Mouse (Mus musculus) cerebellum, adult 9-10 months (tissue): ENCODE measurements at regions not wholly inside any gene's neighbourhood (a gene's known extent, or its start where the extent isn't known, plus 50 kb on each side); places are given as distances from the start of the nearest gene placed in this dataset.
"Not testable (repeated sequence)": the region's sequence is repeated elsewhere in the genome, so short reads cannot be mapped to it uniquely, and the experiment has no call there.

Experiments used
- DNase-seq: peaks from one replicate; pipeline ENCODE4 v3.0.0; 2022

DNA sequence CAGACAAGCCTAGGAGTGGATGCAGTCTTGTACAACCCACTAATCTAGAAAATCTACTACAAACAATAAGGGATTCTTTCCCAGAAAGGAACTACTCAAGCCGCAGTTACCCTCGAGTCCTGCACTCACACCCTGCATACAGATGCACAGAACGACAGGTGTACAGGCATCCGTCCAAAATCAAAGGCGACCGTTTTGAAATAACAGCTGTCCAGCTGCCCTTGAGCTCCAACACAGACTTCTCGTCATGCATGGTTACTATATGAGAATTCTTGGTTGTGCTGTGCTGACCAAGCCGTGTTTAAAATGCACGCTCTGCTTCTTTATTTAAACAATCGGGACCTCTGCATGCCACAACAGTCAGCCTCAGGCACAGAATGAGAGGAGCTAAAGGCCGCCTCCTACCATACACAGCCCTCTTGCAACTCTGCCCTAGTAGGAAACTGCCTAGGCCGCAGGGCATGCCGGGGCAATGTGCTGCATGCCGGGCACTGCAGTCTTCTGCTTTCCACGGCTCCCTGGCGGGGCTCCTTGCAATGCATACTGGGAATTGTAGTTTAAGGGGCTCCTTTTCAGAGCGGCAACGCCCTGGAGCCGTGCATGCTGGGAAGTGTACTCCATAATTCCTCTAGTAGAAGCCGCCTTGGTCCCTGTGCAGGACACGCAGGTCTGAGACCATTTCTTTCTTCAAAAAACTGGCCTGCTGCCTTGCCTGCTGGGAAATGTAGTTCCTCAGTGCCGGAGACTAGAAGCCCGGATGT, 237.4 kb upstream of the Myt1l start:
- peak; percentile 100 for DNase-seq

DNA sequence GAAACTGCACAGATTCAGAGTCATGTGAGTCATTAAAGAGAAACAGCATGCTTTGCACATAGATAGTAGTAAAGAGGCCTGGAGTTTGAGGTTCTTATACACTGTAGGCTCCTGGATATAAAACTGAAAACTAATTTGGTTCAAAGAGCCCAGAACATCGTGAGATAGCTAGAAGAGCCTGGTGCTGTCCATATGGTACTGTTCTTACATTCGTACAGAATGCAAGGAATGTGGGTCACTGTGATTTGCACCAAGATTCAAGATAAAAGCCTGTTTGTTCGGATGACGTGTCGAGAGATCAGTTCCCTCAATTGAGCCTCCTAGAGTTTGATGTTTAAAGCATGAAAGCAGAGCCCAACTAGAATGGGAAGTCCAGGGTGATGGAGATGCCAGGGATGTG, 230.2 kb upstream of the Myt1l start:
- DNase-seq, result no peak

DNA sequence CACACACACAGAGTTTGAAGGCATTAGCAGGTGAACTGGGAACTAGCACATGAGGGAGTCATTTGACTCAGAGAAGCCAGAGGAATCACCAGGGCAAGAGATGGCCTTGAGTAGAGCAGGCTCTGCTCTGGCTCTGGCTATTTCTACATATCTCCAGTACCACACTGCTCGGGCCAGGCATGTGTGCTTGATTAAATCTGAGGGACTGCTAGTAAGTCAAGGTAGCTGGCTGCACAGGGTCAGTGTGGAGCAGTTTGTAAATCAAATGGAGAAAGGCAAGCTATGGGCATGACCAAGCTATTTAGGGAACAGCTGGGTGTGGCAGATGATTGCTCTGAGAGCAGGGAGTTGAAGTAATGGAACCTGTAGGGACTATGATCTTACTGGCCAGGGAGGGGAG, 212.5 kb upstream of the Myt1l start:
- DNase-seq, result no peak

DNA sequence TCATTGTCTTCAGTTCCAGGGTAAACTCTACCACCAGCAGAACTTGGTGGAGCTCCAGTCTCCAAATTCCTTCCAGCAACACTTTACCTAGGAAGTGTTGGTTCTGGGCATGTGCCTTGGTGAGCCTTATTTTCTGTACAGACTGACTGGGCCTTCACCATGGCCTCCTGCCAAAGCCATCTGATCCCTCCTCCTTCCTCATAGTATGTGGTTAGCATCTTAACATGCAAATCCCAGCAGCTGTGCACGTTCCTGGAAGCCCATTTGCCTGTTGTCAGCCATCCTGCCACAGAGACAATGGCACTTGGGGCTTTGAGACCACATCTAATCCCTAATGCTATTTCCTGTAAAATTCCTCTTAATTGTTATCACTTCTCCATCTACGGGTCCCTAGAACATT, 206.7 kb upstream of the Myt1l start:
- DNase-seq, result no peak

DNA sequence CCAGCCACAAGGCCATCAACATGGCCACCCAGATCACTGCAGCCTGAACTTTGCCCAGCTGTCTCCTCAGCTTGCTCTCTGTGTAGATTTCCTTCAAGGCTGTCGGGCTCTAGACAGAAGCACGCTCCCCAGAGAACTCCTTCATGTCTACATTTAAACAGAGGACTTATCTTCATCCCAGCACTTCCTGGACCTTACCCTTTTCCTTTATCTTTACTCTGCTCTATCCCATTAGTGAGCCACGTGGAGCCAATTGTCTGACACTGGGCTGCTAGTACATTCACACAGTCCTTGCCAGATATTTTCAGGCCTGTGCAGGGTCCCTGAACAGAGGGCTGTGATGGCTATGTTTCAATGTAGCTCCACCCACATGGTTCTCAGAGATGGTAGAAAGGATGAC, 204.7 kb upstream of the Myt1l start:
- DNase-seq, result no peak

DNA sequence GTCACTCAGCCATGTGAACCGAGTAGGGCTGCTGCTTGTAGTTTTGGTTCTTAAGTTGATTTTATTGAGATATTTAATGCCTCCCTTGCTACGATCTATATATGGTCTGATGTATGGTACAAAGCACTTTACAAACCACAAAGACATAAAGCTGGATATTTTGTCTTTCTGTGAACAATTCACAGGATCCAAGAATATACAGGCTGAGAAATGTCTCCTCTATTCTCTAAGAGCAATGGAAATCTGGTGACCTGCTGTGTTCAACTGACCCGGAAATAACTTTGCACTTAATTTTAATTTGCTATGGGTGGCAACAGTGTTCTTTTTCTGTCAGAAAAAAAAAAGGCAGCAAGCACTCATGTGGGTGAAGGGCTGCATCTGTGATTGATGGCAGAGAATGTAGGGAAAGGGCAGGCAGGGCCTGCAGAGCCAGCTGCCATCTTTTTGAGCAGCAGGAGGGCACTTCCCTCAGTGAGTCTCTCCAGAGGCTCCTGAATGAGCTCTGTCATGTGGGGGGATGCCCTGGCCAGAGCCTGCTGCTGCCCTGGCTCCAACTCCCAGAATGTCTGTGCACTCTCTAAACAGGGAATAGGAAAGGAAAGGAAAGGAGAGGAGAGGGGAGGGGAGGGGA, 192.2 kb upstream of the Myt1l start:
- no peak for DNase-seq

DNA sequence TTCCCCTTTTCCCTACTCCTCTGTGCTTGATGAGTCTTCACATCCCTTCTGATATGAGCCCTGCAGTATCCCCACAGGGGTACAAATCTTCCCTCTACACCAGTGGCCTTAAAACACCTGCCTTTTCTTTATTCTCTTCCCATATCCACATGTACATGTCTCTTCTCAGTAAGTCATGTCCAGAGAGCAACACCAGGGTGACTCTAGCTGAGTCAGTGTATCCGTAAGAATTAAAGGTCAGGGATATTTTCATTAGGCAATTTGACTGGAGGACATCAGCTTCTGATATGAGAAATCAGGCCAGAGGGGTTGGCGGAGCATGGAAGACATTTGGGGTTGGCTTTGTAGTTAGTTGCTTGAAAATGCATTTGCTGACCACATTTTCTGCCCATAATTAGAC, 190.8 kb upstream of the Myt1l start:
- no peak for DNase-seq

DNA sequence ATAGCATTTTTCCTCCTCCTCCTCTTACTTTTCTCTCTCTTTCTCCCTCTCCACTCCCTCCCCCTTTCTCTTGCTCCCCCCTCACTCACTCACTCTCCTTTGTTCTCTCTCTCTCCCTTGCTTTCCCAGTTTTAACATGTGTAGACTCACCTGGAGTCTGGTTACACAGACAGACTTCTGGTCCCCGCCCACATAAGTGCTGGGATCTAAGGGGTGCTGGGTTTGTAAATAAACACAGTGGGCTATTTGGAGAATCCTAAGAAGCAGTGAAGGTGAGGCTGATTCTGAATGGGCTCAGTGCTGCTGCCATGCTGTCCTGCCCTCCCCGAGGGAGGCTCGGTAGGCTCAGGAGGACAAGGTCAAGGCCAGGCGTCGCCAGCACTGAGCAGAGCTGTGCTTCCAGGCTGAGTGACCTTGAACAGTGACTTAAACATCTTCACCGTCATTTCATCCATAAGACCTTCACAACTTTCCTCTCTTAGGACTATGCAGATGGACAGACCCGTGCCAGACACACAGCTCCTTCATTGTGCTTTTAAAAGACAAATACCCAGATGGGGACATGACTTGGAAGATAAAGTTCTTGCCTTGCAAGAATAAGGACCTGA, 186.7 kb upstream of the Myt1l start:
- DNase-seq, result no peak

DNA sequence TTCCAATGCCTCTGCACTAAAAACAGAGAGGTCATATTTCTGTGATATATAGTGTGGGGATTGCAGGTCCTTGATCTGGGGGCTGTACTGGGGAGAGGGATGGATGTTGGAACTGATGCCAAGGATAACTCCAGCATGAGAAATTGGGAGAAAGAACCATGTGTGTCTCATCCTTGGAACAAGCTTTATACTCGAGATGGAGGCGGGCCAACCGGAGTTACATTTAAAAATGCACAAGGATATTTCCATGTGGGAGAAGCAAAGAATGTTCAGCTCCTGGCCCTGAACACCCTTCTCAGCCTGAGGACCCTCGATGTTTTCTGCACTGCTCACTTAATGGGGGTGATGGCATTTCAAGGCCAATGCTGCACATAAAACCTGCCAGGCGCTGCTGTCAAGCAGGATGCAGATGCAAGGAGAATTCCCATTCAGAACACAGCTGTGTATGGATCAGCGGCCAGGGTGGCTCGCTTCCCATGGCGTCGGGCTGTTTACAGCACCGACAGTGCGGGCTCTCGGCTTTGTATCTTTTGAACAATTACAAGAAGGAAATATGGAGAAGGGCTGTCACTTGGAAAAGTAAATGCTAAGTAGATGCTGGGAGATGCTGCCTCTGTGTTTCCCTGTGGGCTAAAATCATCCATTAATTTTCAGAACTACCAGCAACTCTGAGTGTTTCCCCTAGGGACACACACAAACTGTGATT, 184.9 kb upstream of the Myt1l start:
- no peak for DNase-seq

DNA sequence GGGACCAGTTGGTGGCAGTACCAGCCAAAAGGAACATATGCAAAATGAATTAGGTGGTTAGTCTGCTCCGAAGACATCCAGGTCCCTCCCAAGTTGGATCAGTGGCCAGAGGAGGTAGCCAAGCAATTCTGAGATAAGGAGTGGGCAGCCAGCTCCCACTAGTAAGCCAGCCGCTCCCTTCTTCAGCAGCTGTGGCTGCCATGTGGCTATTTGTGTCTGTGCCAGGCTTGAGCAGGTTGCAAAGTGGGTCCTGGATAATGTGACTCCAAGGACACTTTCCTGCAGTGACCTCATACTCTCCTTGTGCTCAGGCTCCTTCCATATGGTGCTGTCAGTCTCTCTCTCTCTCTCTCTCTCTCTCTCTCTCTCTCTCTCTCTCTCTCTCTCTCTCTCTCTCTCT, 179.5 kb upstream of the Myt1l start:
- peak; percentile 70 for DNase-seq

DNA sequence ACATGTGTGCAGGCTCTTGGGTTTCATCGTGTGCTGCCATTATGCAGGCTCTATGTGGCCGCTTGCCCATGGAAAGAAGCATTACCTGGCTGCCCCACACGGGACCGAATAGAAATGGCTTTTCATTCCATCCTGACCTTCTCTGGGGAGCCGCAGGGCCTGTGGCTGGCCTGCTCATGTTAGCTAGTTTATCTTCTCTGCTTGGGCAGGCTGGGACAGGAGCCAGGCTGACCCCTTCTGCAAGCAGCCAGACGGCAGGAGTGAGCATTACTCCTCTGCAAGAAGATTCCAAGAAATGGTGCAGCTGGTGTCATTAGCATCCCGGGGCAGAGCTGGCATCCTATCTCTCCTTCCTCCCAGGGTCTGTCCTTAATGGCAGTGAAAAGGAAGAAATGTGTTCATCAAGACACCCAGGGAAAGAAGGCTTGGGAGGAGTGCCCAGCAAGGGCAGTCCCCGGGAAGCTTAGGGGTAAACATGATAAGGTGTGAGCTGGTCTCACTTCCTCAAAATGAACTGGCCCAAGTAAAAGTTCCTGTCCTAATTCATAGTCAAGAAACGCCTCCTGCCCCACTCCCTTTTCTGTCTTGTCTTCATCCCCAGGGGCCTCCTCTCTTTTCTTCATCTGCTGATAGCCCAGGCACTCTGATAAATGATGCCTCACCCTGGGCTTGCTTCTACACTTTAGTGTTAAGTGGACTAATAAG, 178.9 kb upstream of the Myt1l start:
- peak; percentile 42 for DNase-seq

DNA sequence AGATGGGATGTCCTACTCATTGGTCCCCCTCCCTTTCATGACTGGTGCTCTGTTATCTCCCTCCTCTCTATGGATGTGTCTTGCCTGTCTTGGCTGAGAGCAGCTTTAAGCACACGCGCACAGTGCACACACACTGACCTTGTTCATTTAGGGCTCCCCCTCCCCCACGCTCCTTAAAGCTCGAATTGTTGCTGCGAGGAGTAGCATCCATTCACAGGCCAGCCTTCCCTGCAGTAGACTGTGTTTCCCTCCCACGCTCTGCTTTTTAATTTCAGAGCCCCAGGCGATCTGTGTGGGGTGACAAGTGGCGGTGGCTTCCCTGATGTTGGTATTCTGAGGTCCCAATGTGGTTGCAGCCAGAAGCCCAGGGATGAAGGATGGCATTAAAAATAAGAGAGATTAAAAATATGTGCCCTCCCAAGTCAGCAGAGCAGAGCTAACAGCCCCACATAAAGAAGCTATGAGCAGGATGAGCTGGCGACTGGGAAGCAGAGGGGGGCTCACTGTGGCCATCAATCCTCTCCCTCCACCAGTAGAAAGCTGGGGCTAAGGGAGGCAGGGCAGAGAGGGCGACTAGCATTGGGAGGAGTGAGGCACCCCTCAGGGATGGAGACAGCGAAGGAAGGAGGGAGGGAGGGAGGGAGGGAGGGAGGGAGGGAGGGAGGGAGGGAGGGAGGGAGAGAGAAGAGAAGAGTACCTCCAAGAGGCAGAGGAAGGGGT, 174.2 kb upstream of the Myt1l start:
- no peak for DNase-seq

DNA sequence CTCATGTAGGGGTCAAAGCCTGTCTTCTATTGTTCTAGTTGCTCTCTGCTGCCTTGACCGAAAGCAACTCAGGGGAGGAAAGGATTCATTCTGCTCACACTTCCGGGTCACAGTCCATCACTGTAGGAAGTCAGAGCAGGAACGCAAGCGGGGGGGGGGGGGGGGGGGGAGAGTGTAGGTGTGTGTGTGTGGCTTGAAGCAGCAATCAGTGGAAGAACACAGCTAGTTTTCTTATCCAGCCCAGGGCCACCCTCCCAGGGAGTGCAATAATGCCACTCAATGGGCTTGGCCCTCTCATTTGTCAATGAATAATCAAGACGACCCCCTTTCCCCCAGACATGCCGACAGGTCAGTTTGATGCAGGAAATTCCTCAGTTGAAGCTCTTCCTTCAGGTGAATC, 173.4 kb upstream of the Myt1l start:
- no peak for DNase-seq

DNA sequence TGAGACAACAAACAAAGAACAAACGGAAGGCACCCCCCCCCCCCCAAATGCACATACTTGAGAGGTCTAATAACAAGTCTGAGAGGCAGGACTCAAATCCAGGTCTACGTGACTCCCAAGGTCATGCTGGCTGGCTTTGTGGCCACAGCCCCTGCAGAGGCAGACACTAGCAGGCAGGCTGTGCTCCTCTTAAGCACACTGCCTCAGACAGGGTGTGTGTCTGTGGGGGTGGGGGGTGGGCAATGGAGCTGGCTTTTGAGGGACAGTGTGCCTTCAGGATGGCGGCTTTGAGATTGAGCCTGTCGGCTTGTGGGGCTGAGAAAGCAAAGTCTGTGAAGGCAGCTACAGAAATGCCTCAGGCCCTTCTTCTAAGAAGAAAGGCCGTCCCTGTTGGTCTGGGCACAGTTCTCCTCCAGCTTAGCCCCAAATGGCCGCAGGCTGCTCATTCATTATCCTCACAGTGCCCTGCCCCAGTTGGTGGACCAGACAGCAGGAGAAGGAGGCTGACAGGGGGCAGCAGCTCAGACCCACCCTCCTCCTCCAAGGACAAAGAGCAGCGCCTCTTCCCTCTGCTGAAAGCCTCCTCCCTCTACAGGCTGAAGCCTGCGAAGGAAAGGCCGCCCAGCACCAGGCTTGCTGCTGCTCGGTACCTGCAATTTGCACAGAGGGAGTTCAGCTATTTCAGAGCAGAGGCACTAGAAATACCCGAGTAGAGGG, 171.3 kb upstream of the Myt1l start:
- DNase-seq, result no peak

DNA sequence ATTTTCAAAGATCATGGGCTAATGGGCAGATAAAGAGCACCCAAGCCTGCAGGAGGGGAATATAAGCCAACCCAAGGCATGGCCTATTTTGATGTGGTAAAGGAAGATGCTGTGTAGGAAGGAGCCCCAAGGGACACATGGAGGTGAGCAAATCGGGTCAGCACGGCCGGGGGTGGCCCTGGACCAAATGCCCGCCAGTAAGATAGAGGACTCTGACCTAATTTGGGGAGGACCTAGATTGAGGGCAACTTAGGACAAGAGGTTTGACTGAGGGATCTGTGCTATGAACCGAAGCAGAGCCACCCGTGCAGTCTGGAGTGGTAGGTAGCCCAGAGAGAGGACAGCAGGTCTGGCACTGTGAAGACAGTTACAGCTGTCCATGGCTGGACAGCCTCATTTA, 166.9 kb upstream of the Myt1l start:
- DNase-seq, result peak; percentile 34

DNA sequence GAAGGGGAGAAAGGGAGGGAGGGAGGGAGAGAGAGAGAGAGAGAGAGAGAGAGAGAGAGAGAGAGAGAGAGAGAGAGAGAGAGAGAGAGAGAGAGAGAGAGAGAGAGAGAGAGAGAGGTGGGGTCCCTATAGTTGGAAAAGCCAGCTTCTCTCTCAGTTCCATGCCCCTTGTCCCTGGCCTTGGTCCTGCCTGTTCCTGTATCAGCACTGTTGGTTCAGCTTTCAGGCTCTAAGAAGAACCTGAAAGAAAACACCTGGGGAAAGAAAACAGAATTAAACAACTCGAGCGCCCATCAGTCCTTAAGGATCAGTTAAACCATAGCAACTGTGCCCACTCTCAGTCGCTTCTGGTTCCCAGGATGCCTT, 160.5 kb upstream of the Myt1l start:
- DNase-seq, result not testable (repeated sequence)

DNA sequence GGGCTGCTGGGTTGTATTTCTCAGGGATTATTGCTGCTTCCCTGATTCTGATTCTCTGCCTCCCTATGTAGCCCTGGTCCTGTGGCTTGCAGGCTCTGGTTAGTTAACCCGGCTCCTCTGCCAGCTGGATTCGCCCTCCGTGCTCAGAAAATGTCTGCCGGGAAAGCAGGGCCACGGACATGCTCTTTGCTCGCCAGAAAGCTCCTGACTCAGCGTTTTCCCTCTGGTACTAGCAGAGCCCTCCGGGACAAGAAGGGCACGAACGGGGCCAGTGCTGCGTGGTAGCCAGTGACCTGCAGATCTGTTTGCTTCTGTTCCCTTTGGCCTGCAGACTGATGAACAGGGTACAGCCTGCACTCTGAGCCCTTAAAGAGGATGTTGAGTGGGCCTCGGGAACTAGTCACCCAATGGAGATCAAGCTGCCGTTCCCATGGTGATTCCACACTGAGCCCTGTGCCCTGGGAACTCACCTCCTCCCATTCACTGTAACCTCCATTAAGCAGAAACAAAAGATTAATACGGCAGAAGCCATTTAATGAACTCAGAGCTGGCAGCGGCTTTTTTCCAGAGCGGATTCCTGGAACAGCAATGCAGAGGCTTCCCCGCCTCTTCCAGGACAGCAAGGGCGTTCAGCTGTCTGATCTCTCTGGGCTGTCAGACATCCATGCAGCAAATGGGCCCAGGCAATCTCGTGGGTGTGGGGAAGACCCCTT, 159.9 kb upstream of the Myt1l start:
- DNase-seq, result peak; percentile 77

DNA sequence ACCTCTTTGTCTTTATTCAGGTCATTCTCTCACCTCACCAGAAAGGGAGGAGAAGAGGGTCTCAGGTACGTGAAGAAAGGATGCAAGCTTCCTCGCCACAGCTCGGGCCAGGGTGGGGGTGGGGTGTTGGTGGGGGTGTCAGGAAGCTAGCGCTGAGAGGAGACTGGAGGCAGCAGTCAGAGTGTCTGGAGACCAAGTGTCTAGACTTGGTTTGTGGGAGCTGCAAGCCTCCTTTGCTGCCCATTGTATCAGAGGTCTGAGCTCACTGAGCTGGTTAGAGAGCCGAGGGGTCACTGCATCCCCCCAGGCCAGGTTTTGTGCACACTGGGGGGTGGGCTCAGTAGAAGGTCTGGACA, 159.4 kb upstream of the Myt1l start:
- no peak for DNase-seq

DNA sequence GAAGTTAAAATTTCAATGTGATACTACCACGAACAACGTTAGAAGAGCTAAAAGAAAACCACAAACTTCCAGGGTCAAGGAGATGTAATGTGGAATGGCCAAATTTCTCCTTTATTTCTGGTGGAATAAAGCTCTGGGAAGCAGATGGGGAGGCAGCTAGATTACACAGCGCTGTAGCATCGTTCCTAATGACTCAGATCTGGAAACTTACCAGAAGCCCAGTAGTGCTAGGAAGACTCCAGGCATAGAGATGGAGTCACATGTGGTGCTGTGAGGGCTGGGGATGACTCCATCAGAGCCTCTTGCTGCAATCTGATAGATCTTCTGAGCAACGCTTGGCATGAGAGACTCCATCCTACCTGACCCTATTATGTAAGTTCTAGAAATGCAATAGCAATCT, 136.4 kb upstream of the Myt1l start:
- no peak for DNase-seq

DNA sequence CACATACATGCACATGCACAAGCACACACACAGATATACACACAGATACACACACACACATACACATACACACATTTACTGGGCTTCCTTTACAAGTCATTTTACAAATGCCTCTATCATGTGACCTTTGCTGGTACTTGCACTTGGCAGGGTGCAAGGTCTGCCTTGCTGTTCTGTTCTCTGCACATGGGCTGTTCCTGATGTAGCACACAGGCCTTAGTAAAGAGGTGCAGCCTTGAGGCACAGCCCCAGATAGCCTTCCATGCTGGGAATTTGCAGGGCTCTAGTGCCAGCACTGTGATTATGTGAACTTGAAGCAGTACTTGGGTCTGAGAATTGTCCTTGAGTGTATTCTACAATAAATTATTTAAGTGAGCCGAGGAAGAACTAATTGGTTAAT, 133.9 kb upstream of the Myt1l start:
- no peak for DNase-seq

DNA sequence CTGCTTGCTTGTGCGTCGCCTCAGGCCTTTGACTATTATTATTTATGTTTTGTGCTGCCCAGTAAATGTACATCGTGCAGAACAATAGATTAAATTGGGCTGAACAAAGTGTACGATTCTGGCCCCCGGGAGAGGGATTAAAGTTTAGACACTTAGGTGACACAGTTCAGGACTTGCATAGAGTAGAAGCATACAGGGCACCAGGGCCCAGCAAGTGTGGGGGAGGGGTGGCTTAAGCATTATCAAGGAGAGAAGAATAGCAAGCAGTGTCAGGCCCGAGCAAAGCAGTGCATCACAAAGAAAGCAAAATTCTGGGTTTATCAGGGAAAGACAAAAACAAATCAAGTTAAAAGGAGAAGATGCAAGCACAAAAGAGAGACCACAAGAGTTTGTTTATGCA, 133.3 kb upstream of the Myt1l start:
- no peak for DNase-seq
